Mouse (Mus musculus): ENCODE data around the gene Slc28a1.
"Not testable (repeated sequence)": the region's sequence is repeated elsewhere in the genome, so short reads cannot be mapped to it uniquely, and the experiment has no call there.

Slc28a1 gene

GRCm38 (mm10) chr7:81124773-81125172 is 10.2 kb downstream of the Slc28a1 start:
- DNase-seq (ENCODE audit: low read depth, low spot score) = no peak

- DNase-seq (ENCODE audit: low read depth, low spot score) = no peak
Measured at GRCm38 (mm10) chr7:81125215-81126175, 10.9 kb downstream of the Slc28a1 start.

GRCm38 (mm10) chr7:81131864-81132263 is 17.3 kb downstream of the Slc28a1 start:
- DNase-seq (ENCODE audit: low read depth, low spot score) = no peak

- DNase-seq (ENCODE audit: low read depth, low spot score) = no peak
Measured at GRCm38 (mm10) chr7:81132851-81133279, 18.3 kb downstream of the Slc28a1 start.

GRCm38 (mm10) chr7:81133416-81133815 is 18.8 kb downstream of the Slc28a1 start:
- DNase-seq (ENCODE audit: low read depth, low spot score) = no peak

- DNase-seq (ENCODE audit: low read depth, low spot score) = no peak
Measured at GRCm38 (mm10) chr7:81133941-81134340, 19.3 kb downstream of the Slc28a1 start.

- peak; percentile 59 for DNase-seq (ENCODE audit: low read depth, low spot score)
Measured at GRCm38 (mm10) chr7:81134614-81135067, 20.0 kb downstream of the Slc28a1 start.

- DNase-seq (ENCODE audit: low read depth, low spot score) = no peak
Measured at GRCm38 (mm10) chr7:81137292-81137691, 22.7 kb downstream of the Slc28a1 start.

GRCm38 (mm10) chr7:81139100-81139499 is 24.5 kb downstream of the Slc28a1 start:
- DNase-seq (ENCODE audit: low read depth, low spot score) = no peak

- no peak for DNase-seq (ENCODE audit: low read depth, low spot score)
Measured at GRCm38 (mm10) chr7:81139671-81140404, 25.2 kb downstream of the Slc28a1 start.

GRCm38 (mm10) chr7:81141541-81141940 is 26.9 kb downstream of the Slc28a1 start:
- no peak for DNase-seq (ENCODE audit: low read depth, low spot score)

GRCm38 (mm10) chr7:81143056-81143455 is 28.5 kb downstream of the Slc28a1 start:
- DNase-seq (ENCODE audit: low read depth, low spot score) = not testable (repeated sequence)

- no peak for DNase-seq (ENCODE audit: low read depth, low spot score)
Measured at GRCm38 (mm10) chr7:81149759-81150158, 35.2 kb downstream of the Slc28a1 start.

- DNase-seq (ENCODE audit: low read depth, low spot score) = no peak
Measured at GRCm38 (mm10) chr7:81151216-81151615, 36.6 kb downstream of the Slc28a1 start.

- no peak for DNase-seq (ENCODE audit: low read depth, low spot score)
Measured at GRCm38 (mm10) chr7:81152306-81152705, 37.7 kb downstream of the Slc28a1 start.

- no peak for DNase-seq (ENCODE audit: low read depth, low spot score)
Measured at GRCm38 (mm10) chr7:81152826-81153225, 38.2 kb downstream of the Slc28a1 start.

- no peak for DNase-seq (ENCODE audit: low read depth, low spot score)
Measured at GRCm38 (mm10) chr7:81153327-81153726, 38.7 kb downstream of the Slc28a1 start.

- not testable (repeated sequence) for DNase-seq (ENCODE audit: low read depth, low spot score)
Measured at GRCm38 (mm10) chr7:81154244-81154643, 39.6 kb downstream of the Slc28a1 start.

GRCm38 (mm10) chr7:81154960-81155359 is 40.4 kb downstream of the Slc28a1 start:
- DNase-seq (ENCODE audit: low read depth, low spot score) = peak; percentile 70

- DNase-seq (ENCODE audit: low read depth, low spot score) = no peak
Measured at GRCm38 (mm10) chr7:81158933-81159332, 44.3 kb downstream of the Slc28a1 start.

- peak; percentile 48 for DNase-seq (ENCODE audit: low read depth, low spot score)
Measured at GRCm38 (mm10) chr7:81161666-81162065, 47.1 kb downstream of the Slc28a1 start.

GRCm38 (mm10) chr7:81162345-81162744 is 47.7 kb downstream of the Slc28a1 start:
- peak; percentile 68 for DNase-seq (ENCODE audit: low read depth, low spot score)
